ENCODE assay signal across 17 mouse cellular contexts in genomic region chr5:30187687-30188485, GRCm38 (mm10). TPM values are rescaled to one million over a fixed set of nuclear protein-coding genes. Genes with fewer than 3 reads are reported as not detected.
"Had no signal": no experiment of that assay in that cellular context is flagged by ENCODE, and none has a peak within 500 bp of the region (broad histone marks: within the 10 kb centered on the region; RNA-seq: fewer than 3 reads in every experiment).

No protein-coding gene starts in this region.

- H3K27me3 ChIP-seq: limb, embryonic 15.5 days; lung, embryonic 15.5 days; midbrain, embryonic 12.5 days; neural tube, embryonic 13.5 days had no signal

- H3K4me2 ChIP-seq: limb, embryonic 15.5 days; lung, embryonic 15.5 days; midbrain, embryonic 12.5 days; neural tube, embryonic 13.5 days had no signal

- H3K4me3 ChIP-seq: limb, embryonic 15.5 days; lung, embryonic 15.5 days; midbrain, embryonic 12.5 days; neural tube, embryonic 13.5 days had no signal

- H3K9me3 ChIP-seq: limb, embryonic 15.5 days; lung, embryonic 15.5 days; midbrain, embryonic 12.5 days; neural tube, embryonic 13.5 days had no signal

- H3K4me1 ChIP-seq: limb, embryonic 15.5 days; lung, embryonic 15.5 days; midbrain, embryonic 12.5 days; neural tube, embryonic 13.5 days had no signal

- H3K27ac ChIP-seq: limb, embryonic 15.5 days; lung, embryonic 15.5 days; midbrain, embryonic 12.5 days; neural tube, embryonic 13.5 days had no signal

- DNase-seq: kidney, adult 11 months; kidney, postnatal 10 days; layer of hippocampus, adult 9-11 months; layer of hippocampus, postnatal 36 days; lung, postnatal 14 days; retina, postnatal 1 day; right cerebral cortex, postnatal 4 days; thymus, postnatal 14 days had no signal

- ATAC-seq: midbrain, embryonic 16.5 days had no signal

- H3K9ac ChIP-seq: limb, embryonic 15.5 days; lung, embryonic 15.5 days; midbrain, embryonic 12.5 days; neural tube, embryonic 13.5 days had no signal

RNA-seq across cellular contexts. Expression of gene Adgrf3, which starts 17.6 kb away (rescaled TPM):
- total RNA-seq: layer of hippocampus, postnatal 36 days; left cerebral cortex, adult 8-10 months; left cerebral cortex, postnatal 25 days; megakaryocyte-erythroid progenitor cell, adult 5-6 weeks had no signal
- polyA plus RNA-seq: limb, embryonic 11.5 days; midbrain, embryonic 12.5 days; midbrain, embryonic 16.5 days; neural tube, embryonic 13.5 days had no signal
